Mouse (Mus musculus) embryo, embryonic 10 days (tissue): ENCODE data around the gene Slc9a1.

Experiments
- DNase-seq: peaks from one replicate; pipeline ENCODE4 v3.0.0-alpha.2; 2015; ENCODE audit warnings: low spot score

Slc9a1 gene

GRCm38 (mm10) chr4:133439460-133440376 lies 70.2 kb downstream of the Slc9a1 start:
- peak; percentile 90 for DNase-seq

DNA sequence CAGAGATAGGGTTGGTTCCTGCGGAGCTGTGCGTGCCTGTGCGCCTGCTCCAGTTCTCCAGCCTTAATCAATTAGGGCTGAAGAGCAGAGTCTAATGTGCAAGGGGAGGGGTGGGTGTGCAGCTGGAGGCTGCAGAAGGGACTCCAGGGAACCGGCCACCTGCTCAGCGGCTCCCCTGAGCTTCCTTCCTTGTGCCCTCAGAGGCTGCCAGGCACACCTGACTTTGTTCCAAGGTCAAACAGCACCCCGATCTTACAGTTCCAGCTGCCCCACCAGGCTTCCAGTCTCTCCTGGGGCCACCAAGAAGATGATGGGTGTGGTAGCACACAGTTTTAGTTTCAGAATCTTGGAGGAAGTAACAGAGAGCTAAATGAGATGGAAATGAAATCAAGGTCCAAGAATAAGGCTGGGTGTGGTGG lies 70.9 kb downstream of the Slc9a1 start:
- peak; percentile 76 for DNase-seq

DNA sequence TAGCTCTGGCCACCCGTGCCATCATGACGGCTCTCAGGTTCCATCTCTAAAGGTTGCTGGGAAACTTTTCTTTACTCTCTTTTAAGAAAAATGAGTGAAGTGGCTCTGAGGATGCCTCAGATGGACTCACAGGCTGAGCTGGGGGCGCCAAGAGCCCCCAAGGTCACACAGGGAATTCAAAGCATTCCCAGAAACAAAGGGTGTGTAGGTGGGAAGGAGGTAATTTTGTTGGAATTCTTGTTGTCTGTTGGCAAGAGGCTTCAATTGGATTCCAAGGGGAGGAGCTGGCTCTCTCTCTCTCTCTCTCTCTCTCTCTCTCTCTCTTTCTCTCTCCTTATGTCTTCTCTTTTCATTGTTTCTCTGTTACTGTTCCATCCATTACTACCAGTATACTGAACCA lies 72.7 kb downstream of the Slc9a1 start:
- DNase-seq = no peak

DNA sequence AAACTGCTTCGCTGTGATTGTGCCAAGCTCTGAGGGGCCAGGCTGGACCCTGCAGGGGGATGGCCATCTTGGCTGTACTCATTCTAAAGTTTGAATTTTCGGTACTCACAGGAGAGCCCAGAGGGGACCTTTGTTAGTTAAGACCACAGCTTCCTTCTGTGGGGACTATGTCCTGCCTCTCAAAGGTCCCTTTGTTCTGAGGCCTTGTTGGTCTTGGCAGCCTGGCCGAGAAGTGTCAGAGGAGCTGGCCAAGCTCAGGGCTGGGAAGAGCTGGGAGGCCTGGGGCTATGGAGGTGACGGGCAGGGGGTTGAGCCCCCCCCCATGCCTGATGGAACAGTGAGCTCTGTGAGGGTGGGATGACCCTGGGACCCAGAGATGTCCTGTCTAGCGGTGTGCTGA lies 73.6 kb downstream of the Slc9a1 start:
- no peak for DNase-seq

DNA sequence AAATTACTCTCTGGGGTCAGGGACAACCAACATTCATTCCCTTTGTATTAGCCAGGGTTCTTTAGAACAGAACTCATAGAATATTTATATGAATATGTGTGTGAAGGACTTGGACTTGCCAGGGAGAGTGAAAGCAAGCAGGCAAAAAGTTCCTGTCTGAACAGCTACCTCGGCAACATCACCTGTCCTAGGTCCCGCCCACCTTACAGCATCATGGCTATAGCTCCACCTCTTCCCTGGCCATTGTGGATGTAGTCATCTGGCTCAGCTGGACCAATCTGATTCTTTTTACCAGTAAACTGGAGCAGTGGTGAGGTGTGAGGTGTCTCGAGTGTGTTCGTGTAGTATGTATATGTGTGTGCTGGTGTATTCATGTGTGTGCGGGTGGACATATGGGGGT lies 76.2 kb downstream of the Slc9a1 start:
- DNase-seq = no peak

- no peak for DNase-seq
These were observed 77.9 kb downstream of the Slc9a1 start for GRCm38 (mm10) chr4:133447366-133447765.

GRCm38 (mm10) chr4:133447967-133448366 lies 78.5 kb downstream of the Slc9a1 start:
- DNase-seq = no peak

DNA sequence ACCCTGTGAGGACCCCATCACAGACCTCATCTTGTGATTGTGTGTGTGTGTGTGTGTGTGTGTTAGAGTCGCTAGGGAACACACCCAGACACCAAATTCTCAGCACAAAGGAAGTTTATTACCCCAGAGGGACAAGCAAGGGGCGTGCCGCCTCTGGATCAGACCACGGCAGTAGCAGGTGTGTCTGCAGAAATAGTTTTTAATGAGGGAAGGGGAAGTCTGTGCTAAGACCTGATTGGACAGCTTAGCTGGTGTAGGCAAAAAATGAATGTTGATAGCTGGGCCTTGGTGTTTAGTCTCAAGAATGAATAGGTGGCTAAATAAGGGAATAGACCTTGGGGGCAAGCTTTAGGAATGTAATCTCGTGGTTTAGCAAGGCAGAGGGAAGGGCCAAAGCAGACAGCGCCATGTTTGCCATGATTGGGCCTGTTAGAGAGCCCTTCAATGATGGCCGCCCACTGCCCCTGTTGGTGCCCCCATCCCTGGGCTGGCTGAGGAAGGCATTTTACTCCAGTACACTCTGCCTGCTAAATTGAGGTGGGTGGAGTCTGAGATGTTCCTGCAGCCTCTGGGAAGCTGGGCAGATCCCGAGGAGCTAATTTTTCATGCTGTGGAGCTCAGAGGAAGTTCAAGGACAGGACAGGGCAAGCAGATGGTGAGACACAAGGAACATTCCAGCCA lies 79.3 kb downstream of the Slc9a1 start:
- no peak for DNase-seq

- peak; percentile 84 for DNase-seq
These were observed 80.2 kb downstream of the Slc9a1 start for GRCm38 (mm10) chr4:133449726-133450125.

GRCm38 (mm10) chr4:133451536-133451935 lies 82.0 kb downstream of the Slc9a1 start:
- DNase-seq = peak; percentile 79

DNA sequence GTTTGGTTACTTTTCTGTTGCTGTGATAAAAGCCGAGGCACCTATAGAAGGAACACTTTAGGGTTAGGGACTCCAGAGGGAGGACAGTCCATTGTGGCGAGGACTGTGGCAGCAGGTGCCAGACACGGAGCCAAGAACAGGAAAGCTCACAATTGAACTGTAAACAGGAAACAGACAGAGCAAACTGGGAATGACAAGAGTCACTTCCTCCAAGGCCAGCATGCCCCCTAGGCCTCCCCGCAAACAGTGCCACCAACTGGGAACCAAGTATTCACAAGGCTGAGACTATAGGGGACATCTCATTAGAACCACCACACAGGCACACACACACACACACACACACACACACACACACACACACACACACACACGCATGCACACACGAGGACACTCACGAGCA lies 82.9 kb downstream of the Slc9a1 start:
- DNase-seq = no peak

DNA sequence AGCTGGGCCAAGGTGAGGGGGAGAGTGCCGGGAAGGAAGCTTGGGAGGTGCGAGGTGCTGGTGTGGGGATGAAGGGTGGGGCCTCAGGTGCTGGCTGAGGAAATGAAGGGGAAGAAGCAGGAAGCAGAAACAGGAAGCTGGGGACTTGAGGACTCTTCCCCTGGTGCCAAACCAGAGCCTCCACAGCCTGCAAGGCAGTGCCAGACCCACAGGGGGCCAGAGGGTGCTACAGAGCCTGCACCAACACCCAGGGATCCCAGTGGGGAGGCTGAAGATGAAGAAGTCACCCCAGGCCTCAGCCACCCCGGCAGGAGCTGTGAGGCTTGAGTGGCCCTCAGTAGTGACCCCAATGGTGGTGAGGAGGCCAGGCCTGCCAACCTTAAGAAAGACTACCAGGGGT lies 88.5 kb downstream of the Slc9a1 start:
- no peak for DNase-seq

DNA sequence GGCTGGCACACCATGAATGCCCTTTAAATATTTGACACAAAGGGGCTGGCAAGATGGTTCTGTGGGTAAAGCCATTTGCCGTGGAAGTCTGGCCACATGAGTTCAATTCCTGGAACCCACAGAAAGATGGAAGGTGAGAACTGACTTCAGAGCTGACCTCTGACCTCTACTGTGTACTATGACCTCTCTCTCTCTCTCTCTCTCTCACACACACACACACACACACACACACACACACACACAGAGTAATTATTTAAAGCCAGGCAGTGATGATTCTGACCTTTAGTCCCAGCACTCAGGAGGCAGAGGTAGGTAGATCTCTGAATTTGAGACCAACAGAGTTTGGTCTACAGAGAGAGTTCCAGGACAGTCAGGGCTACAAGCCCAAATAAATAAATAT lies 90.5 kb downstream of the Slc9a1 start:
- no peak for DNase-seq

DNA sequence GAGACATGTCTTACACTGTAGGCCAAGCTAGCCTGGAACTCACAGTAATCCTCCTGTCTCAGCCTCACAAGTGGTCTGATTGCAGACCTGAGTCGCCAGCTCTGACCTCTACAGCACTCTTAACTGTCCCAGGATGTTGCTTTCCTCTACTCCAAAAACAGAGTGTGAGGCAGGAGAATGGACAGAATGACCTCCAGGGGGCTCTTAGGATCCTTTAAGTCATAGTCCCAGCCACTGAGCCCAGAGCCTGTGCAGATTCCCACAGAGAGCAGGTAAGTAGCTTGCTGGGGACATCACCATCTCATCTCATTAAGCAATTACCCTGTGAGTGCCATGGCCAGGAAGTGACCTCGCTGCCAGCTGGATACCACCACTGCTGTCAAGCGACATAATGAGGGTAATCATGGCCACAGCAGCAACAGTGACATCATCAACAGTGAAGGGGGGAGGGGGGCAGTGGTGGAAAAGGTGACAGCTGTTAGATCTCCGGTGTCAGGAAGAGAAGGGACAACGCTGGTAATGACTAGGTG lies 91.4 kb downstream of the Slc9a1 start:
- no peak for DNase-seq

DNA sequence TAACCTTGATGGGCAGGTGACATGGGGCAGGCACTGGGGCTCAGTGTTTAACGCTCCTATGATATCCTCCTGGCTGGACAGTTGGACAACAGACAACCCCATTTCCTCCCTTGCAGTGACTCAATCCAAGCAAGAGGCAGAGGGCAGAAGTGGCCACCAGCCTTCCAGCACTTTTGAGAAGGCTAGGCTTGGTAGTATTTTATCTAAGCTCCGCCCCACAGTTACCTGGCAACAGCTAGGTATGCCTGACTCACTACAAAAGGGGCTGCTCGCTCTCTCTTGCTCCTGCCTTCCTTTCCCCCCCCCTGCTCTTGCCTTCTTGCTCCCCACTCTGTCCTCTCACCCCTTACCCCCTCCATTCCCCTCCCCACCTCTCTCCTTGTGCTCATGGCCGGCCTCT lies 91.9 kb downstream of the Slc9a1 start:
- no peak for DNase-seq

- DNase-seq = no peak
These were observed 93.7 kb downstream of the Slc9a1 start for GRCm38 (mm10) chr4:133463184-133463583.

DNA sequence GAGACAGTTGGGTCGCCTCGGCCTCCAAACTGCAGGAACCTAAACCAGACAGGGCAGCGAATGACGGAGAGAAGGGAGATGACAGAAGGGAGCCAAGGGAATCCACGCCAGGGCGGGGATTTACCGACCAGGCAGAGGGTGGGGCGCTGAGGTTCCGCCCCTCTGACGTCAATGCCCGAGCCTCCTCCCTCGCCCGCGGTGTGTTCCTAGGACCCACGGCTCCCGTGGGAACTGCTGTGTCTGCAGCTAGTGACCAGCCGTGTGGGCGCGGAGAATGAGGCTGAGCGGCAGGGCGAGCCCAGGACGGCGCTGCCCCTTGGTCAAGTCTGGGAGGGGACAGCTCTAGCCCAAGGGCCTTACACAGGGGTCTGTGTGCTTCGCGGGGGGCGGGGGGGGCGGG lies 98.6 kb downstream of the Slc9a1 start:
- peak; percentile 83 for DNase-seq

DNA sequence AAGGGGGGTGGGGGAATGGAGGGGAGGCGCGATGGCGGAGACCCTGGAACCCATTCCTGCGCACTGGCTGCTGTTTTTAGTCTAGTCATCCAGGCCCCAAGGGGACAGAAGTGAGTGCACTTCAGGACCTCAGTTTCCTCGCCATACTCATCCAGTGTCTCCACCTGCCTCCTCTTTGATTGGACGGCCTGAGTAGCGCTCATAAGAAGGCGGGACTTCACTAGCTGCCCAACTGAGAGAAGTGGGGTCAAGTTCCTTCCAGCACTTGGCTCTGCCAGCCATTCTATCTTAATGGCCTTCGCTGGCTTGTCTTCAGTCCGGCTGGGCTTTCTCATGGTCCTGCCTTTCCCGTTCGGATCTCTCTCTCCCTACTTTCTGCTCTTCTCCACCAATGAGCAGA lies 99.6 kb downstream of the Slc9a1 start:
- peak; percentile 55 for DNase-seq

DNA sequence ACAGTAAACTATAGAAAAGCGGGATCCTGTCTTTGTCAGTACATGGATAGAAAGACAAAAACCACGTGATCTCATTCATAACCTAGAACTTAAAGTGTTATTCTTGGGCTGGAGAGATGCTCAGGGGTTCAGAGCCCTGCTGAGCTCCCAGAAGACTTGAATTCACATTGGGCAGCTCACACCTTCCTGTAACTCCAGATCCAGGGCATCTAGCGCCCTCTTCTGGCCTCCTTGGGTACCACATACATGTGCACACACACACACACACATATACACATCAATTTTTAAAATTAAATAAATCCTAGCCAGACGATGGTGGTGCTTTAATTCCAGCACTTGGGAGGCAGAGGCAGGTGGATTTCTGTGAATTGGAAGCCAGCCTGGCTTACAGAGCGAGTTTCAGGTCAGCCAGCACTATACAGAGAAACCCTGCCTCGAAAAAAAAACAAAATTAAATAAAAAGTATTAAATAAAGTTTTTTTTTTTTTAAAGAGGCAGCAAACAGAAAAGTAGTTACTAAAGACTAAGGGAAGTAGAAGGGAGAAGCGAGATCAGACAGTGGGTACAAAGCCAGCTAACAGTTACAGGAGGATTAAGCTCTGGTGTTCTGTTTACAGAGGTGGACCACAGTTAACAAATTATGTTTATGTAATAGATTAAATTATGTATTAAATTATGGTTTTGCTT lies 101.8 kb downstream of the Slc9a1 start:
- no peak for DNase-seq
